Mouse (Mus musculus): ENCODE data around the gene Hpse2. TPM values are rescaled to one million over a fixed set of nuclear protein-coding genes. Genes with fewer than 3 reads are reported as not detected.

Gene Hpse2
- polyA plus RNA-seq, 1 experiment from 2014 or later = 3.8 TPM

- 89% methylated on average over 8 of the region's 8 CpGs for WGBS
These were observed 518.3 kb downstream of the Hpse2 start for GRCm38 (mm10) chr19:42869663-42870530.

GRCm38 (mm10) chr19:42868958-42869662 is 519.0 kb downstream of the Hpse2 start:
- Histone ChIP-seq H3K36me3 (replicated peaks) (no peaks in the 10 kb centered on the region), H3K9ac (no peak overlapping the region), H3K4me3 (replicated peaks) (no peak overlapping the region), H3K27ac (no peak overlapping the region), H3K4me2 (no peak overlapping the region), H3K4me1 (no peaks in the 10 kb centered on the region), H3K27me3 (no peaks in the 10 kb centered on the region), H3K9me3 (no peaks in the 10 kb centered on the region)
- no peak for ATAC-seq (ENCODE audit: low FRiP score)
- WGBS = 62% methylated on average over 3 of the region's 3 CpGs

More at GRCm38 (mm10) chr19:42869663-42870530, 518.3 kb downstream of the Hpse2 start:
- Histone ChIP-seq H3K27ac (no peak overlapping the region), H3K9ac (no peak overlapping the region), H3K4me2 (no peak overlapping the region), H3K27me3 (no peaks in the 10 kb centered on the region), H3K9me3 (no peaks in the 10 kb centered on the region), H3K36me3 (replicated peaks) (no peaks in the 10 kb centered on the region), H3K4me3 (replicated peaks) (no peak overlapping the region), H3K4me1 (no peaks in the 10 kb centered on the region)
- no peak for ATAC-seq (ENCODE audit: low FRiP score)

GRCm38 (mm10) chr19:42863013-42863412 is 525.1 kb downstream of the Hpse2 start:
- no peak overlapping the region for H3K27ac ChIP-seq
- H3K36me3 ChIP-seq (replicated peaks) = no peaks in the 10 kb centered on the region
- no peaks in the 10 kb centered on the region for H3K4me1 ChIP-seq
- no peaks in the 10 kb centered on the region for H3K27me3 ChIP-seq
- H3K9ac ChIP-seq = no peak overlapping the region
- H3K4me3 ChIP-seq (replicated peaks) = no peak overlapping the region
- no peaks in the 10 kb centered on the region for H3K9me3 ChIP-seq
- 51% methylated on average over 3 of the region's 3 CpGs for WGBS
- H3K4me2 ChIP-seq = no peak overlapping the region
- no peak for ATAC-seq (ENCODE audit: low FRiP score)

DNA sequence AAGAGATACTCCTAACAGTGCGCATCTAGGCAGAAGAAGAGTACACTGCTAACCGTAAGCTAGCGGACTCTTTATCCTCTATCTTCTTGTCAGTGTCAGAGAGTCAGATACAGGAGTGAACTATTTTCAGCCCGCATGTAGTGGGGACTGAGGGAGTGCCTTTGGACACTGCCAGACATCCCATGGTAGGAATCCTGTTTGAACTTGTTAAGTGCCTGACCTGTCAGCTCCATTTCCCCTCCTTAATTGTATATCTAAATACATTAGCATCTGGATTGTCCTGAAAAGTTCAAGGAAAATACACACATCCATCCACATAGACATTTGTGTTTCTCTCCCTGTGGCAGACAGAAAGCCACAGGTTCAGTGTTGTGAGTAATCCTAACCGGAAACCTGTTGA is 531.1 kb downstream of the Hpse2 start:
- H3K27me3 ChIP-seq = no peaks in the 10 kb centered on the region
- WGBS = 92% methylated on average over 5 of the region's 5 CpGs
- H3K4me2 ChIP-seq = no peak overlapping the region
- H3K4me3 ChIP-seq (replicated peaks) = no peak overlapping the region
- no peak overlapping the region for H3K27ac ChIP-seq
- H3K9me3 ChIP-seq = no peaks in the 10 kb centered on the region
- no peak for ATAC-seq (ENCODE audit: low FRiP score)
- H3K36me3 ChIP-seq (replicated peaks) = no peaks in the 10 kb centered on the region
- H3K4me1 ChIP-seq = no peaks in the 10 kb centered on the region
- H3K9ac ChIP-seq = no peak overlapping the region

GRCm38 (mm10) chr19:42855649-42856048 is 532.5 kb downstream of the Hpse2 start:
- WGBS = 86% methylated on average over 4 of the region's 4 CpGs

DNA sequence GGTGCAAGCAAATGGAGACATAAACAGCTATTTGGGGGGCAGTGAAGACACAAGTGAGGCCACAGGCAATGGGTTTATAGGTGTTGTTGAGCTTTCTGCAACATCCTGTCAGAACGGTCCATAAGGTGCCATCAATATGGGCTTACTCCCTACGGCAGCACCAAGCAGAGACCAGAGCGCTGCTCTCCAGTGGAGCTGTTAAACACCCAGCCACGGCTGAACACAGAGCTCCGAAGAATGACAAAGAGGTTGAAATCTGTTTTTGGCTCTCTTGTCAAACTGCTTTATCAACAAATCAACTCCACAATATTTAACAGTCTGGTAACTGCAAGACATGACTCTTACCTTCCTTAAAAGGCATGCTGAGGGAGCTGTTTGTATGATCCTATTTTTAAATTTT is 537.7 kb downstream of the Hpse2 start:
- Histone ChIP-seq H3K27me3 (no peaks in the 10 kb centered on the region), H3K4me1 (no peaks in the 10 kb centered on the region), H3K27ac (no peak overlapping the region), H3K4me3 (replicated peaks) (no peak overlapping the region), H3K9ac (no peak overlapping the region), H3K4me2 (no peak overlapping the region), H3K36me3 (replicated peaks) (no peaks in the 10 kb centered on the region), H3K9me3 (no peaks in the 10 kb centered on the region)
- no peak for ATAC-seq (ENCODE audit: low FRiP score)
- 83% methylated on average over 5 of the region's 5 CpGs for WGBS

More at GRCm38 (mm10) chr19:42855649-42856048, 532.5 kb downstream of the Hpse2 start:
- Histone ChIP-seq H3K9ac (no peak overlapping the region), H3K27ac (no peak overlapping the region), H3K4me2 (no peak overlapping the region), H3K4me1 (no peaks in the 10 kb centered on the region), H3K27me3 (no peaks in the 10 kb centered on the region), H3K9me3 (no peaks in the 10 kb centered on the region), H3K4me3 (replicated peaks) (no peak overlapping the region), H3K36me3 (replicated peaks) (no peaks in the 10 kb centered on the region)
- no peak for ATAC-seq (ENCODE audit: low FRiP score)

GRCm38 (mm10) chr19:42839621-42840294 is 548.4 kb downstream of the Hpse2 start:
- Histone ChIP-seq H3K4me3 (replicated peaks) (no peak overlapping the region), H3K27me3 (no peaks in the 10 kb centered on the region), H3K27ac (no peak overlapping the region), H3K36me3 (replicated peaks) (no peaks in the 10 kb centered on the region), H3K4me2 (no peak overlapping the region), H3K9me3 (no peaks in the 10 kb centered on the region), H3K4me1 (no peaks in the 10 kb centered on the region), H3K9ac (no peak overlapping the region)
- 88% methylated on average over 4 of the region's 4 CpGs for WGBS
- ATAC-seq (ENCODE audit: low FRiP score) = no peak

DNA sequence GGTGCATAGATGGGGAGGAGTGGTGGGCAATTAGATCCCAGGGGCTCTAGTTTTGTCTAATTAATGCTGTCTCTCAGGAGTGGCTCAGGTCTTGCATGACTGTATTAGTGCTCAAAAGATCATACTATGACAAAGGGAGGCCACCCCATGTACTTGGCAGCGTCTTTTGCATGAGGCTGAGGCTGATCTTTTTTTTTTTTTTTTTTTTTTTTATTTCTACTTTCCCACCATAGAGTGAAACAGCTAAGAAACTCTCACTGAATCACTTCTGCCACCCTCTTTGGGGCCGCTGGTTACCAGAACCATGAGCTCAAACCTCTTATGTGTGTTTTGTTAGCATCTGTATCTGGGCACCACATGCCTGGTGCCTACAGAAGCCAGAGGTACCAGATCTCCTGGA is 549.0 kb downstream of the Hpse2 start:
- 83% methylated on average over 2 of the region's 2 CpGs for WGBS
- ATAC-seq (ENCODE audit: low FRiP score) = no peak
- H3K4me3 ChIP-seq (replicated peaks) = no peak overlapping the region

GRCm38 (mm10) chr19:42838271-42838670 is 549.9 kb downstream of the Hpse2 start:
- H3K4me1 ChIP-seq = no peaks in the 10 kb centered on the region

More for the DNA sequence above, 549.0 kb downstream of the Hpse2 start:
- no peaks in the 10 kb centered on the region for H3K9me3 ChIP-seq
- H3K36me3 ChIP-seq (replicated peaks) = no peaks in the 10 kb centered on the region
- H3K27ac ChIP-seq = no peak overlapping the region
- H3K9ac ChIP-seq = no peak overlapping the region
- H3K4me2 ChIP-seq = no peak overlapping the region
- H3K27me3 ChIP-seq = no peaks in the 10 kb centered on the region
- no peaks in the 10 kb centered on the region for H3K4me1 ChIP-seq

GRCm38 (mm10) chr19:42837591-42837990 is 550.6 kb downstream of the Hpse2 start:
- Histone ChIP-seq H3K27me3 (no peaks in the 10 kb centered on the region), H3K27ac (no peak overlapping the region), H3K4me2 (no peak overlapping the region), H3K36me3 (replicated peaks) (no peaks in the 10 kb centered on the region), H3K4me3 (replicated peaks) (no peak overlapping the region), H3K9ac (no peak overlapping the region), H3K4me1 (no peaks in the 10 kb centered on the region), H3K9me3 (no peaks in the 10 kb centered on the region)
- no peak for ATAC-seq (ENCODE audit: low FRiP score)
- WGBS = 88% methylated on average over 10 of the region's 10 CpGs

More at GRCm38 (mm10) chr19:42838271-42838670, 549.9 kb downstream of the Hpse2 start:
- Histone ChIP-seq H3K4me3 (replicated peaks) (no peak overlapping the region), H3K9me3 (no peaks in the 10 kb centered on the region), H3K27ac (no peak overlapping the region), H3K36me3 (replicated peaks) (no peaks in the 10 kb centered on the region), H3K4me2 (no peak overlapping the region), H3K27me3 (no peaks in the 10 kb centered on the region), H3K9ac (no peak overlapping the region)
- WGBS = 81% methylated on average over 2 of the region's 2 CpGs
- ATAC-seq (ENCODE audit: low FRiP score) = no peak

GRCm38 (mm10) chr19:42833126-42833525 is 555.0 kb downstream of the Hpse2 start:
- ATAC-seq (ENCODE audit: low FRiP score) = no peak
- H3K4me3 ChIP-seq (replicated peaks) = no peak overlapping the region
- H3K4me2 ChIP-seq = no peak overlapping the region
- H3K9ac ChIP-seq = no peak overlapping the region
- H3K27me3 ChIP-seq = no peaks in the 10 kb centered on the region
- H3K36me3 ChIP-seq (replicated peaks) = no peaks in the 10 kb centered on the region
- no peaks in the 10 kb centered on the region for H3K4me1 ChIP-seq
- no peaks in the 10 kb centered on the region for H3K9me3 ChIP-seq
- H3K27ac ChIP-seq = no peak overlapping the region
- WGBS = 79% methylated on average over 7 of the region's 7 CpGs

- Histone ChIP-seq H3K9ac (no peak overlapping the region), H3K36me3 (replicated peaks) (no peaks in the 10 kb centered on the region), H3K27me3 (no peaks in the 10 kb centered on the region), H3K4me1 (no peaks in the 10 kb centered on the region), H3K4me2 (no peak overlapping the region), H3K4me3 (replicated peaks) (no peak overlapping the region), H3K9me3 (no peaks in the 10 kb centered on the region), H3K27ac (no peak overlapping the region)
- no peak for ATAC-seq (ENCODE audit: low FRiP score)
- WGBS = 88% methylated on average over 2 of the region's 2 CpGs
These were observed 555.9 kb downstream of the Hpse2 start for GRCm38 (mm10) chr19:42832251-42832650.

All from forebrain, embryonic 12.5 days (tissue).